Mouse (Mus musculus) layer of hippocampus, adult 18-20 months (tissue): Measurements from ENCODE around the gene Nfatc2ip. TPM values are rescaled to one million over a fixed set of nuclear protein-coding genes. Genes with fewer than 3 reads are reported as not detected.

Experiments used
- microRNA-seq, 2 experiments: library from miRNA; unstranded; fragments of <30 nt; microRNA quantifications; one replicate each; pipeline ENCODE4 v1.2.0; 2021
- total RNA-seq, 2 experiments: library from RNA; stranded (reverse); gene quantifications; 2 replicates each; pipeline ENCODE4 v1.2.3; 2021

Gene Nfatc2ip
- total RNA-seq, 2 experiments from 2014 or later = 6.0 to 6.9 TPM

Small RNA genes lying within 50 kb of the gene (microRNA-seq; reads per million reads assigned to microRNA genes)
- gene Mir7058 = 0 reads per million in 2 experiments

Other genes with a start within 250 kb of the Nfatc2ip start
- gene Xpo6, start 196.2 kb downstream of the Nfatc2ip start, total RNA-seq = 10 to 100 TPM; 91.2 to 92.6 TPM
- gene Sbk1, start 124.1 kb downstream of the Nfatc2ip start, total RNA-seq = 10 to 100 TPM; 81.0 to 86.8 TPM
- gene Lat, start 27.2 kb downstream of the Nfatc2ip start, total RNA-seq = 1 to 10 TPM; 1.2 to 1.9 TPM
- gene Spns1, start 19.3 kb downstream of the Nfatc2ip start, total RNA-seq = 10 to 100 TPM; 81.4 to 86.6 TPM
- gene Cd19, start 18.2 kb upstream of the Nfatc2ip start, total RNA-seq = not detected
- gene Rabep2, start 32.0 kb upstream of the Nfatc2ip start, total RNA-seq = 10 to 100 TPM; 14.2 to 15.2 TPM
- 1 to 10 TPM; 1.0 TPM for gene Atp2a1, start 66.4 kb upstream of the Nfatc2ip start, total RNA-seq
- 10 to 100 TPM; 75.0 to 76.4 TPM for gene Sh2b1, start 78.7 kb upstream of the Nfatc2ip start, total RNA-seq
- gene Tufm, start 90.6 kb upstream of the Nfatc2ip start, total RNA-seq = 10 to 100 TPM; 78.7 to 84.1 TPM
- gene Atxn2l, start 106.7 kb upstream of the Nfatc2ip start, total RNA-seq = 100 to 1,000 TPM; 116 to 121 TPM
- gene Eif3c, start 169.7 kb upstream of the Nfatc2ip start, total RNA-seq = 100 to 1,000 TPM; 180 to 184 TPM
- gene Apobr, start 188.2 kb upstream of the Nfatc2ip start, total RNA-seq = under 1 TPM; 0.62 to 0.94 TPM
- 10 to 100 TPM; 27.5 to 32.1 TPM for gene Cln3, start 189.1 kb upstream of the Nfatc2ip start, total RNA-seq
- gene Il27, start 198.2 kb upstream of the Nfatc2ip start, total RNA-seq = not detected
- gene Nupr1, start 234.1 kb upstream of the Nfatc2ip start, total RNA-seq = 1 to 10 TPM; 6.8 to 8.8 TPM